Mouse (Mus musculus): ENCODE data around the gene Tnpo2. TPM values are rescaled to one million over a fixed set of nuclear protein-coding genes. Genes with fewer than 3 reads are reported as not detected.

Gene Tnpo2
- polyA plus RNA-seq, 1 experiment from 2014 or later, result 26.9 TPM

- no peaks in the 10 kb centered on the region for H3K9me3 ChIP-seq
- H3K27me3 ChIP-seq (replicated peaks), result no peaks in the 10 kb centered on the region
- 91% methylated on average over 13 of the region's 13 CpGs for WGBS
- no peak overlapping the region for H3K27ac ChIP-seq
- no peak overlapping the region for H3K9ac ChIP-seq
- H3K4me3 ChIP-seq (replicated peaks), result no peak overlapping the region
- no peak overlapping the region for H3K4me2 ChIP-seq
- no peaks in the 10 kb centered on the region for H3K4me1 ChIP-seq
- no peak for ATAC-seq (ENCODE audit: insufficient read depth, low FRiP score, low read depth)
- H3K36me3 ChIP-seq, result peaks cover 22% of the 10 kb centered on the region
These were observed 58.3 kb downstream of the Tnpo2 start for GRCm38 (mm10) chr8:85095051-85095450.

- Histone ChIP-seq H3K36me3 (peaks cover 22% of the 10 kb centered on the region), H3K9me3 (no peaks in the 10 kb centered on the region), H3K4me2 (no peak overlapping the region), H3K27me3 (replicated peaks) (no peaks in the 10 kb centered on the region), H3K4me1 (no peaks in the 10 kb centered on the region), H3K27ac (no peak overlapping the region), H3K9ac (no peak overlapping the region), H3K4me3 (replicated peaks) (no peak overlapping the region)
- 94% methylated on average over 7 of the region's 7 CpGs for WGBS
- no peak for ATAC-seq (ENCODE audit: insufficient read depth, low FRiP score, low read depth)
These were observed 58.9 kb downstream of the Tnpo2 start for GRCm38 (mm10) chr8:85095566-85095965.

- no peaks in the 10 kb centered on the region for H3K4me1 ChIP-seq
- H3K27me3 ChIP-seq (replicated peaks), result no peaks in the 10 kb centered on the region
- ATAC-seq (ENCODE audit: insufficient read depth, low FRiP score, low read depth), result no peak
- H3K9me3 ChIP-seq, result no peaks in the 10 kb centered on the region
- peaks cover 22% of the 10 kb centered on the region for H3K36me3 ChIP-seq
- WGBS, result 94% methylated on average over 16 of the region's 16 CpGs
- no peak overlapping the region for H3K4me2 ChIP-seq
- H3K4me3 ChIP-seq (replicated peaks), result no peak overlapping the region
- no peak overlapping the region for H3K9ac ChIP-seq
- H3K27ac ChIP-seq, result no peak overlapping the region
These were observed 59.5 kb downstream of the Tnpo2 start for GRCm38 (mm10) chr8:85096196-85096595.

GRCm38 (mm10) chr8:85096850-85097249, 60.1 kb downstream of the Tnpo2 start:
- Histone ChIP-seq H3K27ac (no peak overlapping the region), H3K4me2 (no peak overlapping the region), H3K9ac (no peak overlapping the region), H3K4me1 (no peaks in the 10 kb centered on the region), H3K36me3 (peaks cover 22% of the 10 kb centered on the region), H3K4me3 (replicated peaks) (no peak overlapping the region), H3K27me3 (replicated peaks) (no peaks in the 10 kb centered on the region), H3K9me3 (no peaks in the 10 kb centered on the region)
- ATAC-seq (ENCODE audit: insufficient read depth, low FRiP score, low read depth), result no peak
- 84% methylated on average over 4 of the region's 4 CpGs for WGBS

GRCm38 (mm10) chr8:85100076-85100665, 63.5 kb downstream of the Tnpo2 start:
- Histone ChIP-seq H3K9ac (no peak overlapping the region), H3K36me3 (peaks cover 22% of the 10 kb centered on the region), H3K27ac (no peak overlapping the region), H3K4me2 (no peak overlapping the region), H3K27me3 (replicated peaks) (no peaks in the 10 kb centered on the region), H3K4me1 (no peaks in the 10 kb centered on the region), H3K9me3 (no peaks in the 10 kb centered on the region), H3K4me3 (replicated peaks) (no peak overlapping the region)
- ATAC-seq (ENCODE audit: insufficient read depth, low FRiP score, low read depth), result no peak
- WGBS, result 78% methylated on average over 4 of the region's 4 CpGs

Small RNA genes within 50 kb of the gene (microRNA-seq; reads per million reads assigned to microRNA genes)
- 1.2 reads per million for gene Mir7070

Other genes starting within 250 kb of the Tnpo2 start
- 28.7 and 29.3 TPM in 2 replicates for gene Nfix, start 236.6 kb upstream of the Tnpo2 start, polyA plus RNA-seq (2015; fragmentation: Nextera tagmentation; extraction: Ambion mirVana)
- 6.3 and 6.9 TPM in 2 replicates for gene Dand5, start 214.1 kb upstream of the Tnpo2 start, polyA plus RNA-seq (2015; fragmentation: Nextera tagmentation; extraction: Ambion mirVana)
- 52.7 and 54.5 TPM in 2 replicates for gene Gadd45gip1, start 205.4 kb upstream of the Tnpo2 start, polyA plus RNA-seq (2015; fragmentation: Nextera tagmentation; extraction: Ambion mirVana)
- 115 and 130 TPM in 2 replicates for gene Rad23a, start 196.2 kb upstream of the Tnpo2 start, polyA plus RNA-seq (2015; fragmentation: Nextera tagmentation; extraction: Ambion mirVana)
- gene Calr, start 190.0 kb upstream of the Tnpo2 start, polyA plus RNA-seq (2015; fragmentation: Nextera tagmentation; extraction: Ambion mirVana), result 938 and 1,051 TPM in 2 replicates
- 89.5 and 90.1 TPM in 2 replicates for gene Farsa, start 179.9 kb upstream of the Tnpo2 start, polyA plus RNA-seq (2015; fragmentation: Nextera tagmentation; extraction: Ambion mirVana)
- gene Syce2, start 164.8 kb upstream of the Tnpo2 start, polyA plus RNA-seq (2015; fragmentation: Nextera tagmentation; extraction: Ambion mirVana), result 56.1 and 63.7 TPM in 2 replicates
- 42.6 and 45.9 TPM in 2 replicates for gene Gcdh, start 143.0 kb upstream of the Tnpo2 start, polyA plus RNA-seq (2015; fragmentation: Nextera tagmentation; extraction: Ambion mirVana)
- gene Klf1, start 135.0 kb upstream of the Tnpo2 start, polyA plus RNA-seq (2015; fragmentation: Nextera tagmentation; extraction: Ambion mirVana), result 14.8 and 39.3 TPM in 2 replicates
- gene Dnase2a, start 128.4 kb upstream of the Tnpo2 start, polyA plus RNA-seq (2015; fragmentation: Nextera tagmentation; extraction: Ambion mirVana), result 12.3 and 14.2 TPM in 2 replicates
- 1.9 and 2.2 TPM in 2 replicates for gene Mast1, start 99.6 kb upstream of the Tnpo2 start, polyA plus RNA-seq (2015; fragmentation: Nextera tagmentation; extraction: Ambion mirVana)
- 0.28 and 0.64 TPM in 2 replicates for gene Rtbdn, start 89.9 kb upstream of the Tnpo2 start, polyA plus RNA-seq (2015; fragmentation: Nextera tagmentation; extraction: Ambion mirVana)
- not detected in 2 replicates for gene Gm49661, start 67.5 kb upstream of the Tnpo2 start, polyA plus RNA-seq (2015; fragmentation: Nextera tagmentation; extraction: Ambion mirVana)
- gene Prdx2, start 67.3 kb upstream of the Tnpo2 start, polyA plus RNA-seq (2015; fragmentation: Nextera tagmentation; extraction: Ambion mirVana), result 637 and 677 TPM in 2 replicates
- gene Rnaseh2a, start 67.1 kb upstream of the Tnpo2 start, polyA plus RNA-seq (2015; fragmentation: Nextera tagmentation; extraction: Ambion mirVana), result 112 and 113 TPM in 2 replicates
- 33.4 and 49.6 TPM in 2 replicates for gene Junb, start 58.2 kb upstream of the Tnpo2 start, polyA plus RNA-seq (2015; fragmentation: Nextera tagmentation; extraction: Ambion mirVana)
- gene Hook2, start 46.3 kb upstream of the Tnpo2 start, polyA plus RNA-seq (2015; fragmentation: Nextera tagmentation; extraction: Ambion mirVana), result 46.3 and 51.1 TPM in 2 replicates
- gene Best2, start 22.4 kb upstream of the Tnpo2 start, polyA plus RNA-seq (2015; fragmentation: Nextera tagmentation; extraction: Ambion mirVana), result 0.23 and 0.49 TPM in 2 replicates
- 108 and 115 TPM in 2 replicates for gene Asna1, start 11.6 kb upstream of the Tnpo2 start, polyA plus RNA-seq (2015; fragmentation: Nextera tagmentation; extraction: Ambion mirVana)
- 104 and 132 TPM in 2 replicates for gene Trir, start 10.1 kb upstream of the Tnpo2 start, polyA plus RNA-seq (2015; fragmentation: Nextera tagmentation; extraction: Ambion mirVana)
- 29.0 and 29.4 TPM in 2 replicates for gene Fbxw9, start 23.1 kb downstream of the Tnpo2 start, polyA plus RNA-seq (2015; fragmentation: Nextera tagmentation; extraction: Ambion mirVana)
- 0.70 and 0.86 TPM in 2 replicates for gene Gm5741, start 31.1 kb downstream of the Tnpo2 start, polyA plus RNA-seq (2015; fragmentation: Nextera tagmentation; extraction: Ambion mirVana)
- 50.6 and 60.0 TPM in 2 replicates for gene Dhps, start 34.8 kb downstream of the Tnpo2 start, polyA plus RNA-seq (2015; fragmentation: Nextera tagmentation; extraction: Ambion mirVana)
- gene Wdr83os, start 43.8 kb downstream of the Tnpo2 start, polyA plus RNA-seq (2015; fragmentation: Nextera tagmentation; extraction: Ambion mirVana), result 131 and 142 TPM in 2 replicates
- gene Wdr83, start 44.4 kb downstream of the Tnpo2 start, polyA plus RNA-seq (2015; fragmentation: Nextera tagmentation; extraction: Ambion mirVana), result 40.6 and 41.1 TPM in 2 replicates
- gene Man2b1, start 46.4 kb downstream of the Tnpo2 start, polyA plus RNA-seq (2015; fragmentation: Nextera tagmentation; extraction: Ambion mirVana), result 45.1 and 55.7 TPM in 2 replicates
- gene Zfp791, start 86.2 kb downstream of the Tnpo2 start, polyA plus RNA-seq (2015; fragmentation: Nextera tagmentation; extraction: Ambion mirVana), result 2.6 and 2.7 TPM in 2 replicates
- gene Cks1brt, start 115.0 kb downstream of the Tnpo2 start, polyA plus RNA-seq (2015; fragmentation: Nextera tagmentation; extraction: Ambion mirVana), result not detected in 2 replicates
- not detected in 2 replicates for gene Olfr371, start 189.1 kb downstream of the Tnpo2 start, polyA plus RNA-seq (2015; fragmentation: Nextera tagmentation; extraction: Ambion mirVana)